Mouse (Mus musculus) stomach, embryonic 16.5 days (tissue): ENCODE measurements around the gene Sertad2. TPM values are rescaled to one million over a fixed set of nuclear protein-coding genes. Genes with fewer than 3 reads are reported as not detected.

Experiments
- ATAC-seq: fragments of 200-750 bp; cut with Nextera tagmentation; 2 replicates; pipeline ENCODE4 v1.8.0; 2017; ENCODE audit warnings: moderate number of reproducible peaks, moderate TSS enrichment; ENCODE audit not compliant: insufficient read depth, low FRiP score
- H3K27ac ChIP-seq: fragments of 300-500 bp; sonication (generic); 2 replicates; pipeline ENCODE4 v1.5.1; 2014; ENCODE audit warnings: low read length
- H3K27me3 ChIP-seq: fragments of 300-500 bp; sonication (generic); 2 replicates; pipeline ENCODE4 v1.6.1; 2014; ENCODE audit warnings: low read length, control low read depth, mixed read lengths; ENCODE audit not compliant: control insufficient read depth, insufficient read depth
- H3K36me3 ChIP-seq: fragments of 300-500 bp; sonication (generic); 2 replicates; pipeline ENCODE4 v1.6.1; 2014; ENCODE audit warnings: low read length; ENCODE audit not compliant: control insufficient read depth, insufficient read depth
- H3K4me1 ChIP-seq: fragments of 300-500 bp; sonication (generic); 2 replicates; pipeline ENCODE4 v1.6.1; 2014; ENCODE audit warnings: low read length, control low read depth, mixed read lengths; ENCODE audit not compliant: control insufficient read depth, insufficient read depth
- H3K4me2 ChIP-seq: fragments of 300-500 bp; sonication (generic); 2 replicates; pipeline ENCODE4 v1.6.1; 2014; ENCODE audit warnings: low read depth, low read length, mixed read lengths
- H3K4me3 ChIP-seq: fragments of 300-500 bp; sonication (generic); replicated peaks from 2 replicates; pipeline ENCODE4 v1.5.1; 2014; ENCODE audit warnings: mild to moderate bottlenecking, low read length
- H3K9ac ChIP-seq: fragments of 300-500 bp; sonication (generic); 2 replicates; pipeline ENCODE4 v1.6.1; 2014; ENCODE audit warnings: low read length
- H3K9me3 ChIP-seq: fragments of 300-500 bp; sonication (generic); replicated peaks from 2 replicates; pipeline ENCODE4 v1.6.1; 2016; ENCODE audit warnings: low read length, control low read depth; ENCODE audit not compliant: control insufficient read depth
- WGBS: fragments of 180-500 bp; shearing (Covaris S2); extraction: QIAGEN DNeasy Blood & Tissue Kit; methylation state at CpG from one replicate; pipeline ENCODE4 v1.1.7; 2014; 5-methylcytosine and 5-hydroxymethylcytosine counted together
- polyA plus RNA-seq: library from polyadenylated mRNA; unstranded; fragments of >200 nt; fragmentation: Nextera tagmentation; extraction: Ambion mirVana; gene quantifications from 2 replicates; pipeline ENCODE4 v1.2.1, GENCODE M21; 2015

Gene Sertad2
- polyA plus RNA-seq, 1 experiment from 2014 or later = 24.0 TPM

GRCm38 (mm10) chr11:20543453-20544120, 534 bp downstream of the Sertad2 start:
- Histone ChIP-seq H3K4me2 (peak overlapping the region; percentile 87), H3K27ac (peak overlapping the region; percentile 92), H3K36me3 (no peaks in the 10 kb centered on the region), H3K4me1 (0 out of 2 replicates have a peak, but pooled peaks cover 3% of the 10 kb centered on the region), H3K9ac (peak overlapping the region; percentile 88), H3K4me3 (peak overlapping the region; percentile 88), H3K27me3 (no peaks in the 10 kb centered on the region), H3K9me3 (no peaks in the 10 kb centered on the region)
- no peak for ATAC-seq
- WGBS = under 1% methylated on average over 50 of the region's 51 CpGs

- WGBS = 64% methylated on average over 8 of the region's 8 CpGs
- Histone ChIP-seq H3K4me2 (peak overlapping the region; percentile 87), H3K4me1 (0 out of 2 replicates have a peak, but pooled peaks cover 3% of the 10 kb centered on the region), H3K4me3 (peak overlapping the region; percentile 88; the same call in 1 of the 2 replicates), H3K27ac (no peak overlapping the region), H3K9me3 (no peaks in the 10 kb centered on the region), H3K9ac (no peak overlapping the region), H3K36me3 (no peaks in the 10 kb centered on the region), H3K27me3 (no peaks in the 10 kb centered on the region)
- ATAC-seq = no peak
These were observed 1.3 kb downstream of the Sertad2 start for GRCm38 (mm10) chr11:20544376-20544775.

DNA sequence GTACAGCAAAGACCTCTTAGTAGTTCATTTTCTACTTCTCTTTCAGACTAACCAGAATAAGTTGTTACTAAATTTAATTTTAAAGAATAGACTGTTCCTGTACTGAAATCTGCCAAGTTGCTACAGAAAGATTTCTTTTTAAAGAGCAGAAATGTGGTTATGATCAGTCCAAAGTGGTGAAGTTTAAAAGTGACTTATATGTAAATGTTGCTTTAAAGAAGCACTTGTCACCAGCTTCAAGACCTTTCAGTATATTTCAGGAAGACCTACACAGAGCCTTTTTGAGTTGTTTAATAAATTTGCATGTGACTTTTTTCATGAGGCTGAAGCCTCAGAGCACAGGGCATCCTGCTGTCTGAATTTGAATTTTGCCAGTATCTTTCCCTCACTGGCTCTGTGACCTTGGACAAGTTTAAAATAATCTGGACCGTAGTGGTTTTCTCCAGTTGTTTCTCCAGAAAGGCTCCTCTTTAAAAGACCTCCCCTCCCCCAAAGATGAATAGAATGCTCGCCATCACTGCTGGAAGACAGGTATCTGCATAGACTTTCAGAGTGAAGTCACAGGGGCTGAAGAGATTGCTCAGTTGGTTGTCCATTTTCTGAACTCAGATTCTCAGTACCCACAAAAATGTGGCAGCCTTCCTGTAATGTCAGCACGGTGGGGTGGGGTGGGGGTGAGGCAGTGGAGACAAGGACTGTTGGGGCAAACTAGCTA, 1.9 kb downstream of the Sertad2 start:
- H3K36me3 ChIP-seq = no peaks in the 10 kb centered on the region
- ATAC-seq = no peak
- H3K9me3 ChIP-seq = no peaks in the 10 kb centered on the region
- no peak overlapping the region for H3K4me3 ChIP-seq
- no peak overlapping the region for H3K9ac ChIP-seq
- no peak overlapping the region for H3K4me2 ChIP-seq
- no peaks in the 10 kb centered on the region for H3K27me3 ChIP-seq
- 0 out of 2 replicates have a peak, but pooled peaks cover 3% of the 10 kb centered on the region for H3K4me1 ChIP-seq
- WGBS = 62% methylated on average over 3 of the region's 3 CpGs
- no peak overlapping the region for H3K27ac ChIP-seq

DNA sequence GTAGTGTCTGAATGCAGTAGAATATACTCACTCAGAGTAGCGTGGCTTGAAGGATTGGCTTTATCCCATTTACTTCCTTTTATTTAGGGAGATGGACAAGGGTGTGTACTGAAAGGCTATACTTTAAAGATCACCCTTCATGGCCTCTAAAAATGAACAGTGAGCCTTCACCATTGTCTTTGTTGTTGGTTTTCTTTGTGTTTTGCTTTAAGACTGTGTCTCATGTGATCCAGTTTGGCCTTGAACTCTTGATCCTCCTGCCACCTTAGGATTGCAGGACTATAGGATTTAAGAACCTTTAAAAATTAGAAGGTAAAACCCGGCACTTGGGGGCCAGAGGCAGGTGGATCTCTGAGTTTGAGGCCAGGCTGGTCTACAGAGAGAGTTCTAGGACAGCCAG, 6.4 kb downstream of the Sertad2 start:
- Histone ChIP-seq H3K36me3 (no peaks in the 10 kb centered on the region), H3K4me2 (no peak overlapping the region), H3K9me3 (no peaks in the 10 kb centered on the region), H3K27ac (no peak overlapping the region), H3K4me3 (no peak overlapping the region), H3K4me1 (no peaks in the 10 kb centered on the region), H3K27me3 (no peaks in the 10 kb centered on the region), H3K9ac (no peak overlapping the region)
- 84% methylated on average over 2 of the region's 2 CpGs for WGBS
- no peak for ATAC-seq

DNA sequence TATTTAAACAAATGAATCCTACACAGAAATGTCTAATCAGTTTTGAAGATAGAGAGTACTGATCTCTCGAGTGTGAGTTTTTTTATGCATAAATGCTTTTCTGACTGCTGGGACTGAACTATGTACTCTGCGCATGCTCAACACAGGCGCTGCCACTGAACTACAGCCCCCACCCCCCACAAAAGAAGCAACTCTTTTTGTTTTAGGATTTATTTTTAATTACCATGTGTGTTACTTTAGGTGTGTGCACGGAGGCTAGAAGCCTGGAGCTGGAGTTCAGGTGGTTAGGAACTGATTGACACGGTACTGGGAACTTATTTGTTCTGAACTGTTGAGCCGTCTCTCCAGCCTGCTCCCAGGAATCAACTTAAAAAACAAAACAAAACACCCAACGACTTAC, 7.1 kb downstream of the Sertad2 start:
- Histone ChIP-seq H3K27me3 (no peaks in the 10 kb centered on the region), H3K27ac (no peak overlapping the region), H3K9ac (no peak overlapping the region), H3K4me1 (no peaks in the 10 kb centered on the region), H3K9me3 (no peaks in the 10 kb centered on the region), H3K36me3 (no peaks in the 10 kb centered on the region), H3K4me3 (no peak overlapping the region), H3K4me2 (no peak overlapping the region)
- no peak for ATAC-seq
- 60% methylated on average over 7 of the region's 7 CpGs for WGBS

DNA sequence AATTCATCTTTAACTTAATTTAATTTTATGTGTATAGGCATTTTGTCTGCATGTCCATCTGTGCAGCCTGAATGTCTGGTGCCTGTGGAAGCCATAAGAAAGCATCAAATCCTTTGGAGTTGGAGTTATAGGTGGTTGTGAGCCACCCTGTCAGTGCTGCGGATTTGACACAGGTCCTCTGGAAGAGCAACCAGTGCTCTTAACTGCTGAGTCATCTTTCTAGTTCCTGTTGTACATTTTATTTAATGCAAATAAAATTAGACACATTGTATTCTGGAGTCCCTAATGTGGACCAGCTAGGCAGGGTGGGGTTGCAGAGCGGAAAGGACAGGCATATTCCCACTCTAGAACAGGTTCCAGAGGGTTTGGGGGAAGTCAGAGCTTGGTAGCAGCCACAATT, 9.0 kb downstream of the Sertad2 start:
- WGBS = 91% methylated on average over 2 of the region's 2 CpGs
- no peak overlapping the region for H3K4me3 ChIP-seq
- H3K4me1 ChIP-seq = no peaks in the 10 kb centered on the region
- H3K4me2 ChIP-seq = no peak overlapping the region
- H3K9me3 ChIP-seq = no peaks in the 10 kb centered on the region
- no peak overlapping the region for H3K9ac ChIP-seq
- ATAC-seq = no peak
- H3K36me3 ChIP-seq = no peaks in the 10 kb centered on the region
- no peaks in the 10 kb centered on the region for H3K27me3 ChIP-seq
- H3K27ac ChIP-seq = no peak overlapping the region

DNA sequence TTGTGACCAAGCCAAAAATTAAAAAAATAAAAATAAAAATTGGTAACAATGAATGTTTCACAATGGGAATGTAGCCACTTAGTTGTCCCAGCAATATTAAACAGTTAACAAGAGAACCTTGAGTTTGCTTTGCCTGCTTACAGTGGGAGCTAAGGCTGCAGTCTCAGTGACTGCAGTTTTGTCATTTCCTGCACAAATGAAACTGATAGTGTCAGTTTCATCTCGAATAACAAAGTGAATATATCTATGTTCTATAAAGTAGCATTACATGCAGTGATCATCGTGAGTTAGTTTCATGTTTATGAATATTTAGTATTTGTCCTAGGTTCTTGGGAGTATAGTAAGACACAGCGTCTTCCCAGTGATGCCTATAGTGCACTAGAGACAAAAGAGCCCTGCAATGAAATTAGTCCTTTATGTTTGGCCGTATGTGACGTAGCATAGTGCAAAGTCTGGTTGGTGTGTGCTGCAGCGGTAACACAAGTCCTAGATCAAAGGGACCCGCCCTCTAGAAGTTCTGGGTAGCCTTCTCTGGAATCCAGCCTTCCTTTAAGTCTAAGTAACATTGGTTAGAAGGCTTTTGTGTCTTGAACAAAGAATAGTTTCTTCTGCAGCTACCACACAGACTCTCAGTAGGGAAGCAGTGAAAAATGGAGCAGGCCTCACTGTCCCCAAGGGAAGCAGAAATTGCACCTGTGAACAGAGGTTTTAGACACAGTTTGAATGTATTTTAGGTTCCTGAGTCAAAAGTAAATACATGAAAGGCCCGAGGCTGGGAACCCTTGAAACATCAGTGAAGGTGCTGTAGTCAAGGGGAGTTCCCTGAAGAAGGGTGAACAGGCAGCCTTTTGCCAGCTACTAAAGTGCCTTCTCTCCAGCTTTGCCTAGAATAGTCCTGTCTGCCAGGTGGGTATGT, 10.0 kb downstream of the Sertad2 start:
- Histone ChIP-seq H3K4me1 (no peaks in the 10 kb centered on the region), H3K9ac (no peak overlapping the region), H3K27ac (no peak overlapping the region), H3K27me3 (no peaks in the 10 kb centered on the region), H3K36me3 (no peaks in the 10 kb centered on the region), H3K4me2 (no peak overlapping the region), H3K9me3 (no peaks in the 10 kb centered on the region), H3K4me3 (no peak overlapping the region)
- 71% methylated on average over 8 of the region's 8 CpGs for WGBS
- ATAC-seq = no peak

DNA sequence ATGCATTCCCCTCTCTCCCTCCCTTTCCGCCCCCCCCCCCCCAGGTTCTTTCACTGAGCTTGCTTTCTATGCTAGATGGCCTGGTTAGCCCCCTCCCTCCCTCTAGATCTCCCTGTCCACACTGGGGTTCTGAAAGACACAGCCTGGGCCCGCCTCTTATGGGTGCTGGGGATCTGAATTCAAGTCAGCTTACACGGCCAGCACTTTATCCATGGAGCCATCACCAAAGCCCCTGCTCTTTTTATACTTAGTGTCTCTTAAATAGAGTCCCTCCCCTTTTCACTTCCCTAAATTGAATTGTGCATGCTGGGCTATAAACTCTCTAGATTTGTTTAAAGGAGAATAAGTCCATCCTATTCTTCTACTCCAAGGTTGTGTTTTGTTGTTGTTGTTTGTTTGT, 12.6 kb downstream of the Sertad2 start:
- ATAC-seq = no peak
- WGBS = 80% methylated on average over 2 of the region's 3 CpGs
- no peaks in the 10 kb centered on the region for H3K36me3 ChIP-seq
- no peak overlapping the region for H3K4me2 ChIP-seq
- no peak overlapping the region for H3K27ac ChIP-seq
- H3K9ac ChIP-seq = no peak overlapping the region
- H3K4me3 ChIP-seq = no peak overlapping the region
- H3K4me1 ChIP-seq = peaks cover 5% of the 10 kb centered on the region; the same call in 1 of the 2 replicates
- H3K27me3 ChIP-seq = no peaks in the 10 kb centered on the region
- no peaks in the 10 kb centered on the region for H3K9me3 ChIP-seq
